Mouse (Mus musculus) ovary, postnatal 36 days (tissue): ENCODE results near the gene Zbtb11.
"Not testable (repeated sequence)": the region's sequence is repeated elsewhere in the genome, so short reads cannot be mapped to it uniquely, and the experiment has no call there.

Experiments used
- DNase-seq: peaks from one replicate; pipeline ENCODE4 v3.0.0; 2022; ENCODE audit warnings: low spot score, mixed read lengths

Zbtb11 gene

DNA sequence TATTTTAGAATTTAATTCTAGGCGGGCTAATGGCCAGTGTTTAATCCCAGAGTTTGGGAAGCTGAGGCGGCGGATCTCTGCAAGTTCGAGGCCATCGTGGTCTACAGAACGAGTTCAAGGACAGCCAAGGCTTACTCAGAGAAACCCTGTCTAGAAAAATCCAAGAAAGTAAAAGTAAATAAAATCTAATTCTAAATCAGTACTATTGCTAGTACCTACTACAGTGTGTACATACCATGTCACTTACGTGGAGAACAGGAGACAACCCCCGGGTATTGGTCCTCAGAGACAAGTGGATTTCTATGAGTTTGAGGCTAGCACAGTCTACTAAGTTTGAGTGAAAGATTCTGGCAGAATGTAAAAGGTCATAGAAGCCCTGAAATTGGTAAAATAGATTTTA, 64.4 kb downstream of the Zbtb11 start:
- no peak for DNase-seq

DNA sequence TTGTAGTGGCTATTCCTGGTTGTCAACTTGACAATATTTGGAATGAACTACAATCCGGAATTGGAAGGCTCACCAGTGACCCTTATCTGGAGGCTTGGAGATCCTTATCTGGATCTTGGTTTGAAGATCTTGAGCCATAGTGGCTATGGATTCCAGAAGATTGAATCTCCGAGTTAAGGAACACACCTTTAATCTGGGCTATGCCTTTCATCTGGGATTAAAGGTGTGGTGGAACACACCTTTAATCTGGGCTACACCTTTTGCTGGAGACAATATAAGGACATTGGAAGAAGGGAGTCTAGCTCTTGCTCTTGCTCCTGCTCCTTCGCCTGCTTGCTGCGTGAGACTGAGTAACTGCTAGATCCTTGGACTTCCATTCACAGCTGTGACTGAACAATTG, 74.4 kb downstream of the Zbtb11 start, which contains the start of gene Senp7:
Senp7 (plus strand) TSS at position 301 of the 400 bp plus-strand sequence.
- DNase-seq, result not testable (repeated sequence)

DNA sequence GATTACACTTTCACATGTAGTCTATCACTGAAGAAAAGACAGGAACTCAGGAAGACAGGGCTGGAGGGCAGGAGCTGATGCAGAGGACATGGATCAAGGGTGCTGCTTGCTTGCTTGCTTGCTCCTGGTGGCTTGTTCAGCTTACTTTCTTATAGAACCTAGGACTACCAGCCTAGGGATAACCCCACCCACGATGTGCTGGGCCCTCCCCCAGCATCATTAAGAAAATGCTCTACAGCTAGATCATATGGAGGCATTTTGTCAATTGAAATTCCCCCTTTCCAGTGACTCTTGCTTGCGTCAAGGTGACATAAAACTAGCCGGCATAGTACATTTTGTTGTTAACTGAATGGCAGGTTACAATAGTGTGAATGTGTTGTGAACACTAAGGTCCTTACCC, 82.2 kb downstream of the Zbtb11 start:
- DNase-seq, result no peak

GRCm38 (mm10) chr16:56056944-56057590, 83.4 kb downstream of the Zbtb11 start:
- no peak for DNase-seq

DNA sequence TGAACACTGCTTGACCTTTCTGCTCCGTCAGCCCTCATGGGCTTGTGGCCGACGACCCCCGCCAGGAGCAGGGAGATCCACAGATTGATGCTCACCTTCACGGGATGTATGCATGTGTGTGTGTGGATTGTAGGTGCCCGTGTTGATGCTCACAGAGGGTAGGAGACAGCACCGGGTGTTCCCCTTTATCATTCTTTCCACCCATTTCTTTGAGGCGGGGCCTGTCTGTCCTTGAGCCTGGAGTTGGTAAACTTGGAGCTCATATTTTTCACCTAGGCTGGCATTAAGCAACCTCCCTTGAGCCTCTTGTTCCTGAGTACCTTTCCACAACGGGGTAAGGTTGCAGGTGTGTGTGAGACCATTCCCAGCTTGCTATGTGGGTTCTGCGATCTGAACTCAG, 84.5 kb downstream of the Zbtb11 start:
- DNase-seq, result no peak
